Mouse (Mus musculus) hematopoietic stem cell, adult 5-6 weeks (primary cell): ENCODE results near the gene Cbfa2t3. TPM values are rescaled to one million over a fixed set of nuclear protein-coding genes. Genes with fewer than 3 reads are reported as not detected.

Experiments
- ATAC-seq, 2 experiments: fragments of 125-278 bp in 1 of 2; replicated peaks in 1 of 2; 2 replicates each; pipeline ENCODE4 v1.8.0; 2016 to 2017; ENCODE audit warnings: inconsistent platforms in 2 of 2, mild to moderate bottlenecking in 2 of 2, moderate number of reproducible peaks in 2 of 2, low read depth in 1 of 2, moderate TSS enrichment in 1 of 2; ENCODE audit not compliant: low FRiP score in 2 of 2, poor library complexity in 2 of 2, severe bottlenecking in 2 of 2, insufficient read depth in 1 of 2, low TSS enrichment in 1 of 2
- total RNA-seq: library from RNA; stranded (forward); fragments of 172-1452, 232-1000 nt; gene quantifications from 2 replicates; pipeline ENCODE4 v1.2.3, GENCODE M21; 2017

Gene Cbfa2t3
- total RNA-seq, 1 experiment from 2014 or later, result 20.5 TPM

GRCm38 (mm10) chr8:122658807-122659160, 40.1 kb downstream of the Cbfa2t3 start:
- no peak for ATAC-seq

- ATAC-seq, result no peak
Observed at GRCm38 (mm10) chr8:122658149-122658806, 40.6 kb downstream of the Cbfa2t3 start.

- peak; percentile 5 to 22; a peak in 2 of 4 replicates for ATAC-seq
Observed at GRCm38 (mm10) chr8:122656056-122656999, 42.6 kb downstream of the Cbfa2t3 start.

GRCm38 (mm10) chr8:122654768-122655167, 44.1 kb downstream of the Cbfa2t3 start:
- ATAC-seq, result no peak

- ATAC-seq, result no peak
Observed at GRCm38 (mm10) chr8:122652643-122653042, 46.3 kb downstream of the Cbfa2t3 start.

- no peak for ATAC-seq
Observed at GRCm38 (mm10) chr8:122651326-122651921, 47.5 kb downstream of the Cbfa2t3 start.

- no peak for ATAC-seq
Observed at GRCm38 (mm10) chr8:122648192-122648970, 50.5 kb downstream of the Cbfa2t3 start.

GRCm38 (mm10) chr8:122646337-122646736, 52.6 kb downstream of the Cbfa2t3 start:
- ATAC-seq, result no peak

GRCm38 (mm10) chr8:122644175-122644954, 54.5 kb downstream of the Cbfa2t3 start:
- ATAC-seq, result no peak

- no peak for ATAC-seq
Observed at GRCm38 (mm10) chr8:122642071-122642470, 56.8 kb downstream of the Cbfa2t3 start.

GRCm38 (mm10) chr8:122641406-122641805, 57.5 kb downstream of the Cbfa2t3 start:
- ATAC-seq, result no peak

- ATAC-seq, result no peak
Observed at GRCm38 (mm10) chr8:122640825-122641224, 58.1 kb downstream of the Cbfa2t3 start.

- ATAC-seq, result no peak
Observed at GRCm38 (mm10) chr8:122639521-122640248, 59.2 kb downstream of the Cbfa2t3 start.

GRCm38 (mm10) chr8:122638601-122639000, 60.3 kb downstream of the Cbfa2t3 start:
- ATAC-seq, result no peak

GRCm38 (mm10) chr8:122637230-122637629, 61.7 kb downstream of the Cbfa2t3 start:
- ATAC-seq, result no peak

- ATAC-seq, result no peak
Observed at GRCm38 (mm10) chr8:122636803-122637175, 62.1 kb downstream of the Cbfa2t3 start.
